Mouse (Mus musculus) B cell, adult 2 months (primary cell): ENCODE results near the gene Lonrf2.

Experiments
- DNase-seq, 2 experiments: peaks; one replicate each; pipeline ENCODE4 v3.0.0; 2022

Lonrf2 gene

GRCm38 (mm10) chr1:38766661-38767572, 69.6 kb downstream of the Lonrf2 start:
- DNase-seq = no peak

GRCm38 (mm10) chr1:38766254-38766653, 70.3 kb downstream of the Lonrf2 start:
- no peak for DNase-seq

- no peak for DNase-seq
Observed at GRCm38 (mm10) chr1:38763960-38764613, 72.4 kb downstream of the Lonrf2 start.

GRCm38 (mm10) chr1:38760424-38760823, 76.1 kb downstream of the Lonrf2 start:
- DNase-seq = no peak

GRCm38 (mm10) chr1:38757791-38758403, 78.6 kb downstream of the Lonrf2 start:
- DNase-seq = no peak

GRCm38 (mm10) chr1:38743863-38744262, 92.6 kb downstream of the Lonrf2 start:
- no peak for DNase-seq
